Mouse (Mus musculus): ENCODE results near the gene Gm21915.

Gm21915 gene

DNA sequence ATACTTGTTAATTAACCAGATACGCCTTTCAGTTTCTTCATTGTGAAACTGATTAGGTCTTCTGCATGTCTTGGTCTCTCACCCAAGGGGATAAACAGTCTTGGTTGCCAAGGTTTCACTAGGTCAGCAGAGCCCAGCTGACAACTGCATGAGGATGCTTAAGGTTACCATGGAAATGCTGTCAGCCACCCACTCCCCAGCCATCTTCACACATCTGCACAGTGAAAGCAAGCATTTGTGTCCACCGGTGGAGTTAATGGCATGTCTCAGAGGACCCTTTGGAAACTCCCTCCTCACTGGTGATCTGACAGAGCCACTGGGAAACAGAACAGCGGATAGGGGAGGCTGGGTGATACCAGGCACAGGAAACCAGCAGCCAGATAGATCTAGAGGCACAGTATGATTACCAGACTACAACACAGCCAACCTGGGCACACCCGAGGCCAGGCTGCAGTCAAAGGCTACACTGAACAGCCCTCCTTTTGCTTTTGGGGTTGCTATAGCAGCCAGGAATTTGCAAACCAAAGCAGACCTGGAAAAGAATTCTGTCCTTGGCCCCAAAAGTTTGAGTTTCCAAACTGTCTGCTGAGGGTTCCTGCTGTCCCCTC, 1.0 kb downstream of the Gm21915 start:
- no peak for DNase-seq

DNA sequence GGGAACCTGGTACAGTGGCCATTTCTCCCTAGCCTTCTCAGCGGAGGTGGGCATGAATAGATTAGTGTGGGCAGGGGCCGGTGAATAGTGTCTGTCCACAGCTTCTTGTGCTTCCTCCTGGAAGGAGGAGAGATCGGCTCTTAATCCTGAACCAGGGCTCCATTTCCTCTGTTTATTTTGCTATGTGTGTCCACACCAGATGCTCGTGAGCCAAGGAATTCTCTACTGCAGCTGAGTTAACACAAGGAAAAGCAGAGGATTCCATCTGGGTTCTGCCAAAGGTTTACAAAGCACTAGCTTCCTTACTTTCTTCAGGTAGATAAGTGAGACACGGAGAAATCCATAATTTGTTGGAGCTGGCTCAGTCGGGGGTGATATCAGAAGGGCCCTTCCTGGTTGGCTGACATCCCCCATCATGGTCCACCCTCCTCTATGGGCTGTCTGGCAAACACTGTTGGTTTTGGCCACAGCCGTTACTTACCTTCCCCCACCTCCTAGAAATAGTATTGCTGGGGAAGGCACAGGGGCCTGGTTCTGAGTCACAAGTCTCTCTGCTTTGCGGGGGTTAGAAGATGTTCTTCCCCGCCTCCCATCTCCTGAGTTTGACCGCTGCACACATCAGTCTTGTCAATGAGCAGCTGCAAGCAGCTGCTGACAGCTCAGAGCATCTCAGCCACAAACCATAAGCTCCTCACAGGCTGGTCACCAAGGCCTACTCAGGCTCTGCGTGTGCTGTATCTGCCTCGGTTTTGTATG, 5.0 kb downstream of the Gm21915 start:
- DNase-seq = no peak

DNA sequence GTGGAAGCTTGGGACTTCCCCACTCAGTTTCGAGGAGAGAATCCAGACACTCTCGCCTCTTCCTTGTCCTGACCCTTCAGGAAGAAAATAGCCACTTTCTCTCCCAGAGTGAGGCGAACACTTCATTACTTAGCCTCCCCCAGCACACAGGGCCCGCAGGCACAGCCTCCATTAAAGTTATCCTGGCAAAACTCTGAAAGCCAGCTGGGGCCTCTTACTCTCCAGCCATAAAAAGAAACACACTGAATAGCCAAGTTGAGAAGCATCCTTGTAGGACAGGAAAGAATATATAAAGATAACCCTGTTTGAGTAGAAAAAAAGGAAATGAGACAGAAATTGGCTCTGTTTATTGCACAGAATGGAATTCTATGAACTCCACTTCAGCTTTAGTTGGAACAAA, 8.2 kb downstream of the Gm21915 start:
- DNase-seq = no peak

DNA sequence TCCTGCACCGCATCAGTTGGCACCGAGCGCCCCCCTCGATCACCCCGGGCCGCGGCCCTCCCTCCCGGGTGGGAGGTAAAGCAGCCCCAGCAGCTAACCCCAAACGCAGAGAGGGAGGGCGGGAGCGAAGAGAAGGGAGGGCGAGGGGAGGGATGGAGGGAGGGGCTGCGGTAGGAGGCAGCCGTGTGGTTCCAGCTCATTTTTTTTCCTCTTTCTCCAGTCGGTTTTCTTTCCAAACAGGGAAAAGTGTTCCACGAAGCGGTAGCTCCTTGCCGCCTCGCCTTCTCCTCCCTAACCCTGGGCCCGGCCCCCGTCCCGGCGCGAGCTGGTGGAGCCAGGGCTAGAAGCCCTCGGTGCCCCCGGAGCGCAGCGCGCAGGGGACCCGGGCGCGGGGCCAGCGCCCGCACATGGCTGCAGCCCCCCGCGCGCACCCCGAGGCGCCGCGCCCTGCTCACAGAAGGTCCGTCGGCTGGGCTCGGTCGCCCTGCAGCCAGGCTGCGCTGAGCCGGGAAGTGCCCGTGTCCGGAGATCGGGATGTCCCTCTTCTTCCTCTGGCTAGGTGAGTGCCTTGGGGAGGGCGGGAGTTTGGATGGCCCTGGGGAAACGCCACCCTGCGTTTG, 15.5 kb downstream of the Gm21915 start, which contains the start of gene Clmp:
Clmp (plus strand) TSS at position 162 of the 620 bp plus-strand sequence.
- no peak for DNase-seq

DNA sequence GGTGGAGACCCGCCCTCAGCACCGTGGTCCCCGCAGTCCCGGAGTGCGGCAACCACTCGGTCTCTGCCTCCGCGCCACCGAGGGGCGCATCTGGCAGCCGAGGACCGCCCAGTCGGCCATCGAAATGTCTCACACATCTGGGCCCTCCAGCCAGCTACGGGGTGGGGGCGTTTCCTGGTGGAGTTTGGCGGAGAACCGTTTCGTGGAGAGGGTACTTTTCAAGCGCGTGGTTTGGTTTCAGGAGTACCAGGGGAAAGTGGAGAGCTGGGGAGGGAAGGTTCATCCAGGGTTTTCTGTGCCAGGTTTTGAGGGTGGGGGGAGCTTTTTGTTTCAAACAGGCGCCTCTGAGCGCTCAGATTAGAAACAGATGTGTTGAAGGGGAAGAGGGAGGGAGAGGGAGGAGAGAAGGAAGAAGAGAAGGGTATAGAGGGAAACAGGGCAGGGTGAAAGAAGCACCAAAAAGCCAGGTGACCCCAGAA, 16.0 kb downstream of the Gm21915 start:
- no peak for DNase-seq

DNA sequence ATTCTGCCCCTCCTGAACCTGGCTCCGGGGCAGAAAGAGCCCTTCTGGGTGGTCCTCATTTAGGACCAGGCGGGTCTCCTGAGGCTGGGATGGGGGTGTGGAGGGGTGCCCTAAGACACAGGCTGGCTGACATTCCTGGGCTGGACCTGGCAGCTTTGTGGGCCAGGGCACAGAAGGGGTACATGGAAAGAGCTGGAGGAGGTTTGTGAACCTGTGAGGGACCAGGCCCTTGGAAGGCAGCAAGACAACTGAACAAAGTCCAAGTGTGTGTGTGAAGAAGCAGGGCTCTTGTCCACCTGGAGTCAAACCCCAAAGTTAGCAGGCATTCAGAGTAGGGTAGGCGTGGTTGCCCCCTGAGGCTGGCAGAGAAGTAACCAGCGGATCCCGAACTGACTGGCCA, 16.6 kb downstream of the Gm21915 start:
- no peak for DNase-seq

DNA sequence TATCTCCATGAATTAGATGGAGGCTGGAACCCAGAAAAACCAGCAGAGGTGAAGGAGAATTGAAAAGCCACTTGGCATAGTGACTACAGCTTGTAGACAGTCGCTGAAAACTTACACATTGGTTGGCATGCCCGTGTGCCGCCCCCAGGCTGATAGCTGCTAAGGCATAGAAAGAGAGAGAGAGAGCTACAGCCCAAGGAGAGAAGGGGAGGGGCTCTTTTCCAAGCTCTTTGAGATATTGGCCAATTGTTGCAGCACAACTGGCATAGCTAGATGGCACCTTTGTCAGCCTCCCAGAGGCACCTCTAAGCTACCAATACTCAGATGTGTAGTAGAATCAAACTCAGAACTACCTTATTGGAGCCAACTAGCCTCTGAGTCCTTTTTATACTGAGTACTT, 17.1 kb downstream of the Gm21915 start:
- DNase-seq = no peak

DNA sequence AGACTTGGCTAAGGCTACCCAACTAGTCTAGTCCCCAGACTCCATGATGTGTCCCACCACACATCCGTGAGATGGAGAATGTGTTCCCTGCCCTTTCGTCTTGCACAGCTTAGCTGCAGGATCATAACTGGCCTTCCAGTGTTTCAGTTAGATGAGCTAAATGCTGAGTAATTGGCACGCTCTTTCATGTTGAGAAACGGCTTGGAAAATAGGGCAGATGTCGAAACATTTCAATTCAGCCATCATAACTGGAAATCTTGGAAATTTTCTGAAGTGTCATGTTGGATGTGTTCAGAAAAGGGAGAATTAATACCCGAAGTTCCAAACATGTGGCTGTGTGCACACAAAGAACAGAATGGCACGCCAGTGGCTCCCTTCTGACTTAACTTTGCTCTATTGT, 20.1 kb downstream of the Gm21915 start:
- DNase-seq = no peak

DNA sequence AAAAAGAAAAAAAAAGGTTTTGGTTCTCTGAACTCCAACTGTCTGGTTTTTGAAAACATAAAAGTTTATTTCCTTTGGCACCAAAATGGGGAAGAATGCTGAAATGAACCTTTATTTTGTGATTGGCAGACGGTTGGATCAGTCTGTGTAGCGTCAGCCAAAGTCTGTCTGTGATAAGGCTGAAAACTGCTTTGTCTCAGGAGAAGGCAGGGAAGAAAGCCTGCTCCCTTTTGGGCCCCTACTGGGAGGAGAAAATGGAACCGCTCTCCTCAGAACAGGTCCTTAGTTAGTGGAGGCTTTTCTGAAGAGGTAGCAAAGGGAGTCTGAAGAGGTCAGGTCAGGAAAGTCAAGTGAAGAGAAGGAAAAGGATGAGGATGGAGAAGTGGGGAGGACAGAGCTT, 22.6 kb downstream of the Gm21915 start:
- no peak for DNase-seq

DNA sequence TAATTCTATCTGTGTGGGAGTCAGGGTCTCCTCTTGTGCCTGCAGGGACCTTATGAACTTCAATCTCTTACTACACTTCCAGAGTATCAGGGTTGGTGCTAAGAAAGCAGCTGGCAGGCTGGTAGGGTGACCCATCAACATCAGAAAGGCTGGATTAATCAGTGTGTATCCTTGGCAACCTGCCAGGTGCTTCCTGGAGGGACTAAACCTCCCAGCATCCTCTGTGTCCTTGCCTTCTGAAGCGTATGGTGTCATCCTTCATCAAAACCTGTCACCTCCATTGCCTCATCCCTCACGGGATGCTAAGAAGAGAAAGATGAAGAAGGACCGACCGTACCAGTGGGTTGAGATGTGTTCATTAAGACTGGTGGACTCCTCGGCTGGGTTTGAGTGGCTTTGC, 23.4 kb downstream of the Gm21915 start:
- DNase-seq = no peak

DNA sequence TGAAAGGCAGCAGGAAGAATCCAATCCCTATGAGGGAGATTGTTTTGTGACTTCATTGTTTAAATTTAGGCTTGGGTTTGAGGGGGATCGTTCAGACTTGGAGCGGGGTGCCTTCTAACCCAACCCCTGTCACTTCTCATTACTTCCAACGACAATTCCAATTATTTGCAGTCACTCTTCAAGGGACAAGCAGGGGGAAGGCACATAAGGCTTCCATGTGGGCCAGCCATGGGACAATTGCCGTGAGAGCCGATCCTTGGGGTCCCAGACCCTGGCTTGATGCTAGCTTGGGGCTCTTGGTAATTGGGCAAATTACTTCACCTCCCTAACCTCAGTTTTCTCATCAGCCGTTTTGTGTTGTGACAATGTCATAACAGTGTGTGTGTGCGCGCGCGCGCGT, 23.9 kb downstream of the Gm21915 start:
- no peak for DNase-seq

DNA sequence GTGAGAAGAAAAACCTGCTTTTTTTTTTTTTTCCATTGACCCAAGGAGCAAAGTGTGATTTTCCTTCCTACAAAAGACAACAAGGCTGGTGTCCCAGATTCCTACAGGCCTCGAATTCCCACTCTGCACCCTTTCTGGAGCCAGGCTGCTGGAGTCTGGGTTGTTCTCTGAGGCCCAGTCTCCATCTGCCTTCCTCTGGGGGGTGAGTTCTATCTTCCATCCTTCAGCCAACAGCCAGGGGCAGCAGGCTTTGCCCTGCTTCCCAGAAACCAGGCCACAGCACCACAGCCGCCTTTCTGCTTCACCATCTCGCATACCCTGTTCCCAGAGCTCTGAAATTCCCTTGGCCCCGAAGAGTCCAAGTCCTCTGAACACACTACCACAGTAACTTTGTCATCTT, 25.7 kb downstream of the Gm21915 start:
- DNase-seq = no peak

DNA sequence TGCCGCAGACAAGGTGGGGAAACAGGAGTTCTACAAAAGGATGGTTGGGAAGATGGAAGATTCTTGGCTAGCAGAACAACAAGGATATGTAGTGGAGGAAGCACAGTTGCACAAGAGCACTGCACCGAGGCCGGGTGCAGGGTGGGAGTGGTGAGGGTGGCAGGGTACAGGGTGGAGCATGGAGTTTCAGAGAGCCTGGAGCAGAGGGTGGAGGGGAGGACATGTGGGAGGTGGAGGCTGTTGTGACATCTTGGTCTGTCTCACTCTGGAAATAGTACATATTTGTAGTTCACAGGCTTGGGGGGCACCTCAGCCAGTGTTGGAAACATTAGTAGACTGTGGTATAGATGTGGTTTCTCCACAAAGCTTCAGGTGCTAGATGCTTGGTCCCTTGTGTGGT, 28.8 kb downstream of the Gm21915 start:
- DNase-seq = no peak

DNA sequence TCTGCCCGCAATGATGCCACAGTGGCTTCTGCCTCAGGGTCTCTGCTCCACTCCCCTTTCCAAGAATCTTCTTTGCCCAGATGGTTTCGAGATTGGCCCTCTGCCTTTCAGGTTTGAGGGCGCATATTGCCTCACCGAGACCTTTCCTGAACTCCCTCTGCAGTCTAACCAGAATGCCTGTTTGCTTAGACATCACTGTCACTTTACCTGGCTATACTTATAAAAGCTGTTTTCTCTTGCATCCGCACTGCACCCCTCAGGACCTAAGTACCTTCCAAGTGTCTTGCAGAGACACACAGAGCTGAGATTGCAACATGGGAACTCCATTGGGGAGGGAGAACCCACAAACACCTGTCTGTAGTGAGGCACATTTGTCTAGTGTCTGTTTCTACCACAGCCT, 29.8 kb downstream of the Gm21915 start:
- DNase-seq = no peak

DNA sequence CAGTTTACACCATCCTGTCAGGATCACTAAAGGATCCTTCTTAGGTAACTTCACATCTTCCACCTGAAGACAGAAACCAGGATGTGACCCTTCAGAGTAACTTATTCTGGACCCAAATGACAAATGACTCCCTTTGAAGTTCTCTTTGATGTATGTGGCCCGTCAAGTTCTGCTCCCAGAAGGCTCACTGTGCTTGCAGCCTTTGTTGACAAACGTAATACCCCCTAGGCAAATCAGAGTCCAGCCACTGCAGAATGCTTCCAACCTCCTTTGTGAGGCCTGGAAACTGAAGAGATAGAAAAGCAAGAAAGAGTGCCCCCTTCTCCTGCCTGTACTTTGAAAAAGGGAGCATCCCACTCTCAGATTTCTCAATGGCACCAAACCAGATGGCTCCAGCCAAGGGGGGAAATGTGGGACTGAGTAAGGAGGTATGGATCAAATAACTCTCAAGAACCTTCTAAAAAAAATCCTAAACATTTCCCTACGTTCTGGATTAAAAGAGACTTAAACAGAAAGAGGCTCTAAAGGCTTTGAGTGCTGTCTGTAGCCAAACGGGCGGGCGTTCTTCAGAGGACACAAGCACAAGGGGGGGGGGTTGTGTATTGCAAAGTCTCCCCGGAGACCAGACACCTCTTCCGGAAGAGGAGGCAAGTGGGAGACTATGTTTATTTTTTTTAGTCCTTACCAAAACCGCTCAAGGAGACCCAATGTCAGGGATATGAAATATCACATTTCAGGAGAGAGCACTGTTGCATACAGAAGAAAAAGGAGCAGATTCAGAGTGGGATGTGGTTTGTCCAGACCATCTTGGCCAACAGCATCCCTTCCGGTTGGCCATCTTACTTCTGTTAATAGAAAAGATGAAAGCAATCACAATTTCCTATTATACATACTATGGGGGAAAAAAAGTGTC, 34.2 kb downstream of the Gm21915 start:
- DNase-seq = no peak

DNA sequence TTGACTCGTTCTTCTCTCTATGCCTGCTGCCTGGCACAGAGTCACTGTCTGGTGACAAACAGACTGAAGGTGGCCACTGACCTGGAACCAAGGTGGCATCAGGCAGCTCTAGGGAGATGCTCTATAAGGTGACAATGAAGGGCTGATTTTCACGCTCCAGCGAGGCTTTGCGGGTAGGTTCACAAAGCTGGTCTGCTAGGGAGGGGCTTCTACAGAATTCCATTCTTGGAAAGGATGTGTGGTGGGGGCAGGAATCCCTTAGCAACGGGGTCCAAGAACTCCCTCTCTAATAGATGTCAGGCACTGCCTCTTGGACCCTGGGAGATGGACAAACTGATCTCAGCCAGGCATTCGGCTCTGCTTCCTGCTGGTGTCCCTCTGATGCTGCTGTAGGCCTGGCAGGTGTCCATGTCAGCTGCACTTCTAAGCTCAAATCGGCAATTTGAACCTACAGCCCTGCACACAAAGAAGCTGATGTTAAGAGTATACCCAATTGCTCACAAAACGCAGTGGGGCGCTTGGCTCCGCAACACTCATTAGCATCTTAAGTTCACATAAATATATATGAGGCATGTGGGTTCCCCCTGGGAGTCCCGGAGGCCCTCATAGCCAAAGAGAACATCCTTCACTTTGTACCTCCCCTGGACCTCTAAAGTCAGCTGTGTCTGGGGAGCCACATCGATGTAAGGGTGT, 38.2 kb downstream of the Gm21915 start:
- no peak for DNase-seq

DNA sequence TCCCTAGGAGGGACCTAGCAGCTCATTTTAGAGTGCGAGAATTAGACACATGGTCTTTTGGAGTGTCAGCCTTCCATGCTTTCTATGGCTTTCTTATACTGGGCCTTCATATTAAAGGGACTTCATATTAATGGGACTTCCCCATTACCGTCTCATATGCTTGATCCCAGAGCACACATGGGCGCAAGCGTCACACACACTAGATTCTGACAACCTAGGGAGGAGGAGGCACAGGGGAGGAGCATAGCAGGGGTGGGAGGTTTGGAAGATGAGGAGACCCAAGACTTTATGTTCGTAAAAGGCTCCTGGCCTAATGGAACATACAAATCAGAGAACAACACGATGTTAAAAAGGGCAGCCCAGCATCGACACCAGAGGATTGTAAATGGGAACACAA, 38.7 kb downstream of the Gm21915 start:
- no peak for DNase-seq

DNA sequence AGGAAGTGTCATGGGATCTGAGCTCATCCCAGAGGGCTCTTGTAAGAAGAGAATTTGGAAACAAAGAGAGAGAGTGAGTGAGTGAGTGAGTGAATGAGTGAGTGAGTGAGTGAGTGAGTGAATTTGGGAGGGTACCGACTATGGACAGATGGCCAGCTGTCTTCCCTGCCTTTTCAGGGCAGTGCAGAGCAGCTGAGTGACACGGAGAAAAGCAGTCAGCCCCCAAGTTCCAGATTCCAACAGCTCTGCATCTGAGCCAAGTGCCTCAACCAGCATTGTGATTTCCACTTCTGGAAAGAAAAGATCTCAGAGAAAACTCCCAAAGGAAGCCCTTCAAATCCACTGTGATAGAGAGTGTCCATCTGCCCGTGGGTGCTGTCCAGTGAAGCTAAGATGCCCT, 39.2 kb downstream of the Gm21915 start:
- DNase-seq = no peak

DNA sequence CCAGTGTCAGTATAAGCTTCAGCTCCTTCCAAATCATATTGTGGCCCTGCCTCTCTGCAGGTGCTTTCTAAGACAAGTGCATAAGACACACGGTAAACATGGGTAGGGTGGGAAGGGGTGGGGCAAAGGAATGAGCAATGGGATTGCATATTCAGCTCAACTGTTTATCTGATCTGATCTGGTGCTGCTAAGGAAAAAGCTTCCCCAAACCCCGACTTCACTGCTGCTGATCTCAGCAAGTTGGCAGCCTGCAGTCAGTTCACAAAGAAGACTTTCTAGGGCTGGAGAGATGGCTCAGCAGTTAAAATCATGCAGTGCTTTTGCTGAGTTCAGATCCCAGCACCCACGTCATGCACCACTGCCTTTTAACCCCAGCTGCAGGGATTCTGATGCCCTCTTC, 39.6 kb downstream of the Gm21915 start:
- no peak for DNase-seq

DNA sequence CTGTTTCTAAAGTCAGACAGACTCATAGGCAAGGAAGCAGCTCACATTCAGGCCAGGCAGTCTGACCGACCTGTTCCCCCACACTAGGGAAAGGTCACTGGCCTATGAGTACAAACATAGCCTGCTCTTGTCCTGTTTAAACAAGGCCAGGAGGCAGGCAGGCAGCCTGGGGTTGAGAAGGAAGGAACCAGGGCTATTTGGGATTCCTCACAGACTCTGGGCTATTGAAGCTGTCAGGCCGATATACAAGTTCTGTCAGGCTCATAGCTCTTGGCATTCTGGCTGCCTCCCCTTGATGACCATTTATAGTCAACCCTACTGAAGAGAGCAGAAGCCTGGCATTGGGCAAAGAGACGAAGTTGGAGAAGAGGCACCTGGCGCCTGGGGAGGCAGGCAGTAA, 41.2 kb downstream of the Gm21915 start:
- no peak for DNase-seq

DNA sequence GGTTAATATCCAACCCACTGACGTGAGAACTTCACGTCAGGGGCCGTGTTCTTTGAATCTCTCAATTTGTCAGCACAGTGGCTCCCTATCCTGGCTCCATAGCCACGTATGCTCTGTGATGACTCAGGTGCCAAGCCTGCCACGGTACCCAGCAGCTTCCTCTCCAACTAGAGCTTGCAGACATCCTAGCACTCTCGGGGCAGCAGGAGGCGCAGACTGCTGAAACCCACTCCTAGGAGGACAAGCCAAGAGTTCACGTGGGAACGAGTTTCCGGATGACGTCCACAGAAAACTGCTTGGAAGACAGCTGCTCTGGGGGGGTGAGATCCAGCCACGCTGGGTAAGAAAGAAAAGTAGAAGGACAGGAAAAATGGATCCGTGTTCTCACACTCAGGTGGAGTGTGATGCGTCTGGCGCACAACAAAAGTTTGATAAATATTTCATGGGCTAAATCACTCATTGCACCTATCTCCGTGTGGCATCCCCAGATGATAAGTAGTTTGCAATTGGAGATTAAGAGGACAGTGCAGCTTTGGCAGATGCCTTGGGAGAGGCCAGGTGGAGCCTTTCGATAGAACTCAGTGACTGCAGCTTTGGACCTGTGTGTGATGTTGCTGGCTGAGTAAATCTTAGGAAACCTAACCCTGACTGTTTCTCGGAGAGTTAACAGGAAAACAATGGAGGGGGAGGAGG, 46.9 kb downstream of the Gm21915 start:
- DNase-seq = no peak

DNA sequence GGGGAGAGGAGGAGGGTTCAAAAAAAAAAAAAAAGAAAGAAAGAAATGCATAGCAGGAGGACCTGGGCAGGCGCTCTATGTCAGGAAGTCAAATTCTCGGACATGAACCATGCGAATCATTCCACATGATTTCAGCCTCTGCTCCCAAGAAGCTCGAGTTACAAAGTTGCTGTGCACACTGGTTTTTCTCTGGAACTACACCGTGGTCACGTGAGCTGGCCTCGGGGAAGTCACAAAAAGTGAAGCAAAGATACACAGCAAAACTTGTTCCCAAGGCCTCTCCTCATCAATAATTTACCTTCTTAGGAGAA, 47.4 kb downstream of the Gm21915 start:
- DNase-seq = no peak
